Mouse (Mus musculus) lung, postnatal 0 days (tissue): ENCODE measurements around the gene Acat3.

Source experiments
- CTCF ChIP-seq: IDR thresholded peaks from 2 replicates; pipeline ENCODE4 v1.5.1; 2016; ENCODE audit warnings: antibody characterized with exemption, mild to moderate bottlenecking
- EP300 ChIP-seq: IDR thresholded peaks from 2 replicates; pipeline ENCODE4 v1.6.1; 2016; ENCODE audit warnings: antibody characterized with exemption, mild to moderate bottlenecking, control low read depth

- TF ChIP-seq CTCF: no peak
- TF ChIP-seq EP300: no peak
Observed at GRCm38 (mm10) chr17:12905810-12906209, 34.6 kb downstream of the Acat3 start.
